Mouse (Mus musculus) CH12.LX (cell line): Measurements from ENCODE around the gene Corin.

Experiments
- CTCF ChIP-seq, 2 experiments: IDR thresholded peaks in 1 of 2; conservative IDR thresholded peaks in 1 of 2; 2 replicates each; pipeline ENCODE4 v1.5.1; 2011 to 2012; ENCODE audit warnings: low read depth in 2 of 2, low read length in 2 of 2, improper control_type of control experiment in 1 of 2, inconsistent platforms in 1 of 2, mild to moderate bottlenecking in 1 of 2, moderate library complexity in 1 of 2
- E2F4 ChIP-seq: IDR thresholded peaks from 2 replicates; pipeline ENCODE4 v1.6.1; 2011; ENCODE audit warnings: low read depth, low read length, improper control_type of control experiment; ENCODE audit not compliant: insufficient replicate concordance
- EP300 ChIP-seq: IDR thresholded peaks from 2 replicates; pipeline ENCODE4 v1.6.1; 2011; ENCODE audit warnings: low read length, improper control_type of control experiment
- ETS1 ChIP-seq: conservative IDR thresholded peaks from 2 replicates; pipeline ENCODE4 v1.6.1; 2012; ENCODE audit warnings: low read depth, mild to moderate bottlenecking, inconsistent platforms, low read length, improper control_type of control experiment, moderate library complexity
- MAFK ChIP-seq: IDR thresholded peaks from 2 replicates; pipeline ENCODE4 v1.6.1; 2011; ENCODE audit warnings: low read length, improper control_type of control experiment; ENCODE audit not compliant: insufficient replicate concordance
- MAX ChIP-seq: IDR thresholded peaks from 2 replicates; pipeline ENCODE4 v1.6.1; 2011; ENCODE audit warnings: low read length, improper control_type of control experiment
- POLR2A ChIP-seq: IDR thresholded peaks from 2 replicates; pipeline ENCODE4 v1.6.1; 2011; ENCODE audit warnings: low read depth, mild to moderate bottlenecking, improper control_type of control experiment, low read length
- POLR2AphosphoS2 ChIP-seq: IDR thresholded peaks from 2 replicates; pipeline ENCODE4 v1.6.1; 2011; ENCODE audit warnings: low read depth, low read length, improper control_type of control experiment
- TBP ChIP-seq: conservative IDR thresholded peaks from 2 replicates; pipeline ENCODE4 v1.6.1; 2011; ENCODE audit warnings: low read depth, low read length, improper control_type of control experiment
- TCF12 ChIP-seq: IDR thresholded peaks from 2 replicates; pipeline ENCODE4 v1.6.1; 2014; ENCODE audit warnings: low read depth, mild to moderate bottlenecking, inconsistent platforms, low read length, improper control_type of control experiment
- USF1 ChIP-seq: IDR thresholded peaks from 2 replicates; pipeline ENCODE4 v1.6.1; 2014; ENCODE audit warnings: low read depth, mild to moderate bottlenecking, inconsistent platforms, low read length, improper control_type of control experiment
- USF2 ChIP-seq: conservative IDR thresholded peaks from 2 replicates; pipeline ENCODE4 v1.6.1; 2011; ENCODE audit warnings: low read depth, low read length, improper control_type of control experiment
- ZMIZ1 ChIP-seq: IDR thresholded peaks from 2 replicates; pipeline ENCODE4 v1.6.1; 2012; ENCODE audit warnings: low read depth, mild to moderate bottlenecking, inconsistent platforms, low read length, improper control_type of control experiment

- TF ChIP-seq ETS1: no peak
- no peak for TF ChIP-seq ZMIZ1
- TF ChIP-seq USF1: no peak
- no peak for TF ChIP-seq EP300
- no peak for TF ChIP-seq CTCF (conservative IDR thresholded peaks at IDR 0.05 in 1 of 2, IDR thresholded peaks at IDR 0.05 in 1 of 2; ENCODE audit: low read depth in 2 of 2, low read length in 2 of 2)
- no peak for TF ChIP-seq E2F4
- TF ChIP-seq MAFK: no peak
- no peak for TF ChIP-seq TCF12
- no peak for TF ChIP-seq POLR2A
- TF ChIP-seq TBP: no peak
- no peak for TF ChIP-seq USF2
- TF ChIP-seq MAX: no peak
- TF ChIP-seq POLR2AphosphoS2: no peak
Measured at GRCm38 (mm10) chr5:72250180-72250579, 254.1 kb downstream of the Corin start.
